In genomic region chr8:11412450-11412849, GRCm38 (mm10) we compare ENCODE assay signal across 10 mouse cellular contexts.
DNase-seq lines count a peak whose midpoint lies in the region; ATAC-seq and TF ChIP-seq lines count a peak whose summit lies in the region.
"Had no signal": no experiment of that assay in that cellular context is flagged by ENCODE, and none has a peak within 500 bp of the region (broad histone marks: within the 10 kb centered on the region; RNA-seq: fewer than 3 reads in every experiment).

No protein-coding gene starts in this region.

- TF ChIP-seq CTCF in embryonic fibroblast, embryonic 13.5 days (IDR thresholded peaks at IDR 0.05; ENCODE audit: borderline replicate concordance, insufficient read depth, low read length) = no peak

- H3K4me1 ChIP-seq in heart, embryonic 16.5 days (ENCODE audit: control insufficient read depth, insufficient read depth, low read length) = peaks cover 13% of the 10 kb centered on the region; the same call in 1 of the 2 replicates
- H3K4me1 ChIP-seq in midbrain, embryonic 16.5 days (ENCODE audit: control insufficient read depth, insufficient read depth, low read length) = peaks cover 17% of the 10 kb centered on the region
- peaks cover 27% of the 10 kb centered on the region for H3K4me1 ChIP-seq in midbrain, embryonic 13.5 days (replicated peaks)
- H3K4me1 ChIP-seq in embryonic fibroblast, embryonic 13.5 days (ENCODE audit: control insufficient read depth, insufficient read depth, low read length) = peaks cover 18% of the 10 kb centered on the region
- peaks cover 17% of the 10 kb centered on the region for H3K4me1 ChIP-seq in stomach, embryonic 15.5 days
- H3K4me1 ChIP-seq: liver, embryonic 13.5 days had no signal

- H3K4me3 ChIP-seq in heart, embryonic 16.5 days (ENCODE audit: low read length) = no peak overlapping the region
- no peak overlapping the region for H3K4me3 ChIP-seq in midbrain, embryonic 16.5 days (ENCODE audit: low read depth, low read length)
- no peak overlapping the region for H3K4me3 ChIP-seq in midbrain, embryonic 13.5 days (replicated peaks)
- H3K4me3 ChIP-seq in embryonic fibroblast, embryonic 13.5 days (ENCODE audit: insufficient read depth, low read length) = no peak overlapping the region
- no peak overlapping the region for H3K4me3 ChIP-seq in stomach, embryonic 15.5 days (replicated peaks)
- H3K4me3 ChIP-seq: liver, embryonic 13.5 days had no signal

- no peak overlapping the region for H3K4me2 ChIP-seq in heart, embryonic 16.5 days (ENCODE audit: low read depth, low read length)
- H3K4me2 ChIP-seq in midbrain, embryonic 16.5 days (ENCODE audit: low read length) = no peak overlapping the region
- no peak overlapping the region for H3K4me2 ChIP-seq in midbrain, embryonic 13.5 days (replicated peaks)
- H3K4me2 ChIP-seq in stomach, embryonic 15.5 days = no peak overlapping the region
- H3K4me2 ChIP-seq: liver, embryonic 13.5 days had no signal

- peak overlapping the region; percentile 34; the same call in 1 of the 2 replicates for H3K27ac ChIP-seq in heart, embryonic 16.5 days (ENCODE audit: low read length)
- H3K27ac ChIP-seq in midbrain, embryonic 16.5 days (ENCODE audit: low read length) = no peak overlapping the region
- H3K27ac ChIP-seq in midbrain, embryonic 13.5 days = no peak overlapping the region
- H3K27ac ChIP-seq in embryonic fibroblast, embryonic 13.5 days (ENCODE audit: insufficient read depth, low read length) = peak overlapping the region; percentile 72
- H3K27ac ChIP-seq in stomach, embryonic 15.5 days = peak overlapping the region; percentile 80
- H3K27ac ChIP-seq: liver, embryonic 13.5 days had no signal

- no peak overlapping the region for H3K9ac ChIP-seq in heart, embryonic 16.5 days (ENCODE audit: low read length)
- 0 out of 2 replicates have a peak overlapping the region, but pooled peaks have one; percentile 34 for H3K9ac ChIP-seq in midbrain, embryonic 16.5 days (ENCODE audit: low read depth, low read length)
- H3K9ac ChIP-seq in midbrain, embryonic 13.5 days (replicated peaks) = no peak overlapping the region
- H3K9ac ChIP-seq in stomach, embryonic 15.5 days = no peak overlapping the region
- H3K9ac ChIP-seq: liver, embryonic 13.5 days had no signal

- no peak for DNase-seq in heart, postnatal 36 days
- DNase-seq in adrenal gland, adult 2 months = no peak
- DNase-seq in layer of hippocampus, adult 8-10 months (ENCODE audit: low spot score in 2 of 2) = no peak
- DNase-seq: liver, embryonic 13.5 days had no signal

- intact Hi-C loops in heart, postnatal 36 days (cut with DNase I) = no loop called here

- H3K9me3 ChIP-seq in heart, embryonic 16.5 days (replicated peaks; ENCODE audit: control insufficient read depth, low read length) = no peaks in the 10 kb centered on the region
- no peaks in the 10 kb centered on the region for H3K9me3 ChIP-seq in midbrain, embryonic 16.5 days (replicated peaks; ENCODE audit: control insufficient read depth, low read length, poor library complexity, severe bottlenecking)
- H3K9me3 ChIP-seq in midbrain, embryonic 13.5 days = no peaks in the 10 kb centered on the region
- no peaks in the 10 kb centered on the region for H3K9me3 ChIP-seq in stomach, embryonic 15.5 days
- H3K9me3 ChIP-seq: liver, embryonic 13.5 days had no signal

- peaks cover 41% of the 10 kb centered on the region for H3K36me3 ChIP-seq in heart, embryonic 16.5 days (ENCODE audit: control insufficient read depth, insufficient read depth)
- H3K36me3 ChIP-seq in midbrain, embryonic 16.5 days (ENCODE audit: control insufficient read depth, insufficient read depth, low read length) = no peaks in the 10 kb centered on the region
- no peaks in the 10 kb centered on the region for H3K36me3 ChIP-seq in midbrain, embryonic 13.5 days
- H3K36me3 ChIP-seq in stomach, embryonic 15.5 days = peaks cover 14% of the 10 kb centered on the region
- H3K36me3 ChIP-seq: liver, embryonic 13.5 days had no signal

- no peaks in the 10 kb centered on the region for H3K27me3 ChIP-seq in heart, embryonic 16.5 days (ENCODE audit: control insufficient read depth, insufficient read depth, low read length)
- H3K27me3 ChIP-seq in midbrain, embryonic 16.5 days (ENCODE audit: control insufficient read depth, insufficient read depth, low read depth, low read length) = no peaks in the 10 kb centered on the region
- no peaks in the 10 kb centered on the region for H3K27me3 ChIP-seq in midbrain, embryonic 13.5 days
- no peaks in the 10 kb centered on the region for H3K27me3 ChIP-seq in stomach, embryonic 15.5 days (replicated peaks)
- H3K27me3 ChIP-seq: liver, embryonic 13.5 days had no signal

- TF ChIP-seq POLR2A in embryonic fibroblast, embryonic 13.5 days (IDR thresholded peaks at IDR 0.05; ENCODE audit: low read depth, low read length) = no peak

- 0 out of 2 replicates have a peak, but pooled peaks have one; percentile 5 for ATAC-seq in heart, embryonic 16.5 days (replicated peaks; ENCODE audit: extremely low read depth, insufficient read depth, low FRiP score)
- no peak for ATAC-seq in midbrain, embryonic 16.5 days
- ATAC-seq in midbrain, embryonic 13.5 days = no peak
- peak; percentile 32; the same call in 1 of the 2 replicates for ATAC-seq in stomach, embryonic 15.5 days (ENCODE audit: insufficient read depth, low FRiP score, low read depth)
- ATAC-seq: activated CD4-positive, CD25-positive, alpha-beta regulatory T cell, adult 4 months had no signal

- WGBS in heart, embryonic 16.5 days = 36% methylated on average over 5 of the region's 5 CpGs
- 63% methylated on average over 5 of the region's 5 CpGs for WGBS in midbrain, embryonic 16.5 days
- WGBS in midbrain, embryonic 13.5 days = 71% methylated on average over 5 of the region's 5 CpGs
- WGBS in stomach, embryonic 15.5 days = 39% methylated on average over 5 of the region's 5 CpGs

Comparison
In these comparisons a context has a peak if more than half of its experiments do, and no peak if none do; other contexts are left out.
1. ATAC-seq: peak in heart, embryonic 16.5 days (single experiment) and stomach, embryonic 15.5 days (single experiment); none in midbrain, embryonic 16.5 days (single experiment) and midbrain, embryonic 13.5 days (single experiment).
2. H3K27ac ChIP-seq: peak in heart, embryonic 16.5 days (single experiment), embryonic fibroblast, embryonic 13.5 days (single experiment) and stomach, embryonic 15.5 days (single experiment); none in midbrain, embryonic 16.5 days (single experiment) and midbrain, embryonic 13.5 days (single experiment).